Mouse (Mus musculus): Measurements from ENCODE around the gene Tnni1. TPM values are rescaled to one million over a fixed set of nuclear protein-coding genes. Genes with fewer than 3 reads are reported as not detected.
A peak's percentile ranks its signal among the peaks of the same experiment; 100 is the strongest.

Tnni1 gene
- polyA plus RNA-seq, 1 experiment from 2014 or later = 0.43 TPM

GRCm38 (mm10) chr1:135811016-135811646 lies 31.9 kb downstream of the Tnni1 start:
- no peak overlapping the region for H3K9ac ChIP-seq (replicated peaks; ENCODE audit: low read length)
- H3K4me3 ChIP-seq (replicated peaks; ENCODE audit: low read depth, low read length) = no peak overlapping the region
- 17% methylated on average over 7 of the region's 7 CpGs for WGBS
- ATAC-seq (ENCODE audit: low FRiP score, low TSS enrichment) = peak; percentile 53; the same call in 1 of the 2 replicates
- H3K36me3 ChIP-seq (ENCODE audit: control insufficient read depth, insufficient read depth, low read length) = no peaks in the 10 kb centered on the region
- no peaks in the 10 kb centered on the region for H3K4me1 ChIP-seq (ENCODE audit: control insufficient read depth, insufficient read depth, low read length)
- no peak overlapping the region for H3K27ac ChIP-seq (replicated peaks; ENCODE audit: low read depth, low read length)
- no peaks in the 10 kb centered on the region for H3K27me3 ChIP-seq (ENCODE audit: control insufficient read depth, insufficient read depth, low read length)
- no peak overlapping the region for H3K4me2 ChIP-seq (ENCODE audit: low read length)
- no peaks in the 10 kb centered on the region for H3K9me3 ChIP-seq (ENCODE audit: control insufficient read depth, low read length)
- peak; percentile 85 for DNase-seq

GRCm38 (mm10) chr1:135812205-135812604 lies 33.0 kb downstream of the Tnni1 start:
- H3K27me3 ChIP-seq (ENCODE audit: control insufficient read depth, insufficient read depth, low read length) = peaks cover 8% of the 10 kb centered on the region

GRCm38 (mm10) chr1:135812618-135813017 lies 33.4 kb downstream of the Tnni1 start:
- H3K9me3 ChIP-seq (ENCODE audit: control insufficient read depth, low read length) = no peaks in the 10 kb centered on the region
- no peaks in the 10 kb centered on the region for H3K4me1 ChIP-seq (ENCODE audit: control insufficient read depth, insufficient read depth, low read length)
- 49% methylated on average over 2 of the region's 2 CpGs for WGBS
- H3K27me3 ChIP-seq (ENCODE audit: control insufficient read depth, insufficient read depth, low read length) = peaks cover 12% of the 10 kb centered on the region
- no peak overlapping the region for H3K4me2 ChIP-seq (ENCODE audit: low read length)
- no peak overlapping the region for H3K4me3 ChIP-seq (replicated peaks; ENCODE audit: low read depth, low read length)
- H3K9ac ChIP-seq (replicated peaks; ENCODE audit: low read length) = no peak overlapping the region
- H3K27ac ChIP-seq (replicated peaks; ENCODE audit: low read depth, low read length) = no peak overlapping the region; the same call in 1 of the 2 replicates
- ATAC-seq (ENCODE audit: low FRiP score, low TSS enrichment) = no peak
- H3K36me3 ChIP-seq (ENCODE audit: control insufficient read depth, insufficient read depth, low read length) = no peaks in the 10 kb centered on the region
- DNase-seq = no peak

More at GRCm38 (mm10) chr1:135812205-135812604, 33.0 kb downstream of the Tnni1 start:
- ATAC-seq (ENCODE audit: low FRiP score, low TSS enrichment) = no peak
- no peak overlapping the region for H3K27ac ChIP-seq (replicated peaks; ENCODE audit: low read depth, low read length)
- 85% methylated on average over 3 of the region's 3 CpGs for WGBS
- no peak overlapping the region for H3K4me3 ChIP-seq (replicated peaks; ENCODE audit: low read depth, low read length)
- no peak overlapping the region for H3K4me2 ChIP-seq (ENCODE audit: low read length)
- no peak overlapping the region for H3K9ac ChIP-seq (replicated peaks; ENCODE audit: low read length)
- no peaks in the 10 kb centered on the region for H3K4me1 ChIP-seq (ENCODE audit: control insufficient read depth, insufficient read depth, low read length)
- DNase-seq = no peak
- H3K9me3 ChIP-seq (ENCODE audit: control insufficient read depth, low read length) = no peaks in the 10 kb centered on the region
- no peaks in the 10 kb centered on the region for H3K36me3 ChIP-seq (ENCODE audit: control insufficient read depth, insufficient read depth, low read length)

GRCm38 (mm10) chr1:135813071-135813470 lies 33.8 kb downstream of the Tnni1 start:
- DNase-seq (no peak), ATAC-seq (ENCODE audit: low FRiP score, low TSS enrichment) (no peak)
- H3K4me1 ChIP-seq (ENCODE audit: control insufficient read depth, insufficient read depth, low read length) = no peaks in the 10 kb centered on the region
- H3K4me3 ChIP-seq (replicated peaks; ENCODE audit: low read depth, low read length) = no peak overlapping the region
- no peak overlapping the region; the same call in 1 of the 2 replicates for H3K27ac ChIP-seq (replicated peaks; ENCODE audit: low read depth, low read length)
- H3K9ac ChIP-seq (replicated peaks; ENCODE audit: low read length) = no peak overlapping the region
- no peaks in the 10 kb centered on the region for H3K9me3 ChIP-seq (ENCODE audit: control insufficient read depth, low read length)
- H3K4me2 ChIP-seq (ENCODE audit: low read length) = no peak overlapping the region
- H3K36me3 ChIP-seq (ENCODE audit: control insufficient read depth, insufficient read depth, low read length) = no peaks in the 10 kb centered on the region
- 76% methylated on average over 4 of the region's 4 CpGs for WGBS
- H3K27me3 ChIP-seq (ENCODE audit: control insufficient read depth, insufficient read depth, low read length) = peaks cover 16% of the 10 kb centered on the region

DNA sequence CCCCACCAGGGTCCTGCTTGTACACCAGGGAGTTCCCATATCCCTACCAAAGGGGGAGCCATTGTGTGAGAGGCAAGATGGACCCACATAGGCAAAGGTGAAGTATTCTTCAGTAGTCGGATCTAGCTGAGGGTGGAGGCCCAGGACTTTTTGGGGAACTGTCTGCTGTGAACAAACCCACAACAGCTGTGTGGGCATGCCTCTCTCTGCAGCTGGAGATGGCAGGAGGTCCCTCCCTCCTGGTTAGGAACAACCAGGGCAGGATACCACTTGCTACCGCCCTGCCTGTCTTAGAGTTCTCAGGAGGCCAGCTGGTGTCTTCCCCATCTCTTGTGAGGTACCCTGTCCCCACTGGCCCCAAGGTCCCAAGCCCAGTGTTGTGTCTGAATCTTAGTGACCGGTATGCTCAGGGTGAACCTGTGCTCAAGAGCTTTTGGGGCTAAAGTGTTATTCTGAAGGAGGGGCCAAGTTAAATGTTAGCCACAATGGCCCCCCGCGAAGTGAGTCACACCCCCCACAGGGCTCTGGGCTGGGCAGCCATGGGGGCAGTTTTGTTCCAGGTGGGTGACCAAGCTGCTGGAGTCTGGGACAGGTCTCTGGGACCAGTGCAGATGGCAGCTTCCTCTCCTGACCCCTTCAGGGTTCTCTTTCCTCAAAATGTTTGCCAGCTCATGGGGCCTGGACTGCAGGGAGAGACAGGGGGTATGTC lies 34.6 kb downstream of the Tnni1 start:
- Histone ChIP-seq H3K27me3 (ENCODE audit: control insufficient read depth, insufficient read depth, low read length) (peaks cover 24% of the 10 kb centered on the region), H3K36me3 (ENCODE audit: control insufficient read depth, insufficient read depth, low read length) (no peaks in the 10 kb centered on the region), H3K27ac (replicated peaks; ENCODE audit: low read depth, low read length) (no peak overlapping the region), H3K9me3 (ENCODE audit: control insufficient read depth, low read length) (no peaks in the 10 kb centered on the region), H3K4me2 (ENCODE audit: low read length) (no peak overlapping the region), H3K4me3 (replicated peaks; ENCODE audit: low read depth, low read length) (no peak overlapping the region), H3K4me1 (ENCODE audit: control insufficient read depth, insufficient read depth, low read length) (no peaks in the 10 kb centered on the region), H3K9ac (replicated peaks; ENCODE audit: low read length) (no peak overlapping the region)
- ATAC-seq (ENCODE audit: low FRiP score, low TSS enrichment) (no peak), DNase-seq (no peak)
- WGBS = 77% methylated on average over 5 of the region's 5 CpGs

- no peak for DNase-seq
- H3K9me3 ChIP-seq (ENCODE audit: control insufficient read depth, low read length) = no peaks in the 10 kb centered on the region
- no peak overlapping the region for H3K4me3 ChIP-seq (replicated peaks; ENCODE audit: low read depth, low read length)
- H3K4me1 ChIP-seq (ENCODE audit: control insufficient read depth, insufficient read depth, low read length) = no peaks in the 10 kb centered on the region
- H3K27ac ChIP-seq (replicated peaks; ENCODE audit: low read depth, low read length) = no peak overlapping the region
- H3K4me2 ChIP-seq (ENCODE audit: low read length) = no peak overlapping the region
- no peak for ATAC-seq (ENCODE audit: low FRiP score, low TSS enrichment)
- H3K27me3 ChIP-seq (ENCODE audit: control insufficient read depth, insufficient read depth, low read length) = peaks cover 31% of the 10 kb centered on the region
- H3K9ac ChIP-seq (replicated peaks; ENCODE audit: low read length) = no peak overlapping the region
- 83% methylated on average over 5 of the region's 5 CpGs for WGBS
- no peaks in the 10 kb centered on the region for H3K36me3 ChIP-seq (ENCODE audit: control insufficient read depth, insufficient read depth, low read length)
Measured at GRCm38 (mm10) chr1:135814531-135814930, 35.3 kb downstream of the Tnni1 start.

DNA sequence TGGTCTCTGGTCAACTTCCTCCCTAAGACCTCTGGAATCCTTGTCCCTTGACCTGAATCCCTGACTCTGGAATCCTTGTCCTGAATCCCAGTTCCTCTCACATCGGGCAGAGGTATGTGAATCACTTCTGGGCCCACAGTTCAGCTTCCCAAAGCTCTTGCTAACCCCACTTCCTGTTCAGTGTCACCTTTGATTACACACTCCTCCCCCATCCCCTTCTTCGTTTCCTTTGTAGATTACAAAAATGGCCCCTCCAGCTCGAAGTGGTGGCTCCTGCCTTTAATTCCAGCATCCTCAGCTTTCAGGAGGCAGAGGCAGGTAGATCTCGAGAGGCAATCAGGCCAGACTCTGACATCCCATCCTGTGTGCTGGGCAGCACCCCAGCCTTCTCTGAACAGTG lies 38.4 kb downstream of the Tnni1 start:
- peaks cover 38% of the 10 kb centered on the region for H3K27me3 ChIP-seq (ENCODE audit: control insufficient read depth, insufficient read depth, low read length)
- H3K9me3 ChIP-seq (ENCODE audit: control insufficient read depth, low read length) = no peaks in the 10 kb centered on the region
- no peak for ATAC-seq (ENCODE audit: low FRiP score, low TSS enrichment)
- H3K4me3 ChIP-seq (replicated peaks; ENCODE audit: low read depth, low read length) = no peak overlapping the region
- H3K36me3 ChIP-seq (ENCODE audit: control insufficient read depth, insufficient read depth, low read length) = no peaks in the 10 kb centered on the region
- DNase-seq = no peak
- H3K4me1 ChIP-seq (ENCODE audit: control insufficient read depth, insufficient read depth, low read length) = no peaks in the 10 kb centered on the region
- WGBS = 78% methylated on average over 4 of the region's 4 CpGs
- H3K4me2 ChIP-seq (ENCODE audit: low read length) = no peak overlapping the region
- H3K27ac ChIP-seq (replicated peaks; ENCODE audit: low read depth, low read length) = no peak overlapping the region
- H3K9ac ChIP-seq (replicated peaks; ENCODE audit: low read length) = no peak overlapping the region

DNA sequence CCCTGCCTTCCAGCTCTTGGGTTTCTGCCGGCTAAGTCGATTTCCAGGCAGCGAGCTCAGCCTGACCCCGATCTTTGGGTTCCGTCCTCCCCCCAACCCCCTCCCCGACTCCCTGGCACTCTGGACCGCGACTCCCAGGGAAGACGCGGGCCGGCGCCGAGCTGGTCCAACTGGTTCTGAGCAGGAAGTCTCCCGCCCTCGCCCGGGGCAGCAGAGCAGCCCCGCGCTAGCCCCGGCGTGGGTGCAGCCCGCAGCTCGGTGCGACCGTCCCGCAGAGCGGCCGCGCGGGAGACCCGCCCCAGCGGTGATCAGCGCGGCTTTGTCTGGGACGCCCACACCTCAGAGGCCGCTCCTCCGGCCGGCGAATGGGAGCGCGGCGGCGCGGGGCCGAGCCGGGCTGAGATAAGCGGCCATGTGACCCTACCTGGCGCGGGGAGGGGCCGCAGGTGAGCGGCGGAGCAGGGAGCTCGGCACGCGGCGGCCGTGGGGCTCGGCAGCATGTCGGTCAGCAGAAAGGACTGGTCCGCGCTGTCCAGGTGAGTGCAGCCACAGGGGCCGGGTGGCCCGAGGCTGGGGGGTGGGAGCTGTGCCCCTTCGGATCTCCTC lies 39.4 kb downstream of the Tnni1 start, which contains the start of gene Lad1:
TSS of gene Lad1 (plus strand) at position 118 of the 606 bp plus-strand sequence.
- peak within 1 kb of the TSS; percentile 56 for H3K4me3 ChIP-seq (replicated peaks; ENCODE audit: low read depth, low read length)
- under 1% methylated on average over 63 of the region's 63 CpGs for WGBS

More for the DNA sequence above, 39.4 kb downstream of the Tnni1 start, which contains the start of gene Lad1:
- peak; percentile 69 for DNase-seq
- no peaks in the 10 kb centered on the region for H3K36me3 ChIP-seq (ENCODE audit: control insufficient read depth, insufficient read depth, low read length)
- peak; percentile 55; the same call in 1 of the 2 replicates for ATAC-seq (ENCODE audit: low FRiP score, low TSS enrichment)
- H3K9ac ChIP-seq (replicated peaks; ENCODE audit: low read length) = peak within 1 kb of the TSS; percentile 68
- no peak within 1 kb of the TSS for H3K27ac ChIP-seq (replicated peaks; ENCODE audit: low read depth, low read length)
- H3K4me2 ChIP-seq (ENCODE audit: low read length) = peak within 1 kb of the TSS; percentile 98
- H3K27me3 ChIP-seq (ENCODE audit: control insufficient read depth, insufficient read depth, low read length) = peaks cover 38% of the 10 kb centered on the region
- H3K9me3 ChIP-seq (ENCODE audit: control insufficient read depth, low read length) = no peaks in the 10 kb centered on the region
- no peaks in the 10 kb centered on the region for H3K4me1 ChIP-seq (ENCODE audit: control insufficient read depth, insufficient read depth, low read length)
